Comparison of ENCODE assay signal across 22 mouse cellular contexts in the genomic region with DNA sequence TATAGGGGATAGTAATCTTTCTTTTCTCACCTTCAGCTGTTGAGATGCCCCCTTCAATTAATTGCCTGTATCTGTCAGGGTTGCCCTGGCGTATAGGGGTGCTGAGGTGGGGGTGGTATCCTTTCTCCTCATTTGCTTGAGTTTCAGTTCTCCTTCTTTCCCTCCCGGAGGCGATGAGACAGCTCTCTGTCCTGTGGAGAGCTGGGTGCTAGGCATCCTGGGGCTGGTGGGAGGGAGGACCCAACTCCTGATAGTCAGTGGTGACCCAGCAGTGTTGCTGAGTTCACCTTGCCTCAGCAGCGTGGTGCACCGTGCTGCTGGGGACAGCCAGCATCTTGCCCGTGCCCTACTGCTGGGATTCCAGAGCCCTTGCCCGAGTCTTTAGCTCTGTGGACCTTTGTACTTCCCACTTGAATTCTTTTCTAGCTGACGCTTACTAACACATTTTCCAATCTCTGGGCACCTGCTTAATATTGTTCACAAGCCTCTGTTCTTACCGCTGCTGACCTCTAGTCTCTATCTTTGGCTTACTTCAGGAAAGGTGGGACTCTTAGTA. TPM values are rescaled to one million over a fixed set of nuclear protein-coding genes. Genes with fewer than 3 reads are reported as not detected.
DNase-seq lines count a peak whose midpoint lies in the region; ATAC-seq lines count a peak whose summit lies in the region.
"Had no signal": no experiment of that assay in that cellular context is flagged by ENCODE, and none has a peak within 500 bp of the region (broad histone marks: within the 10 kb centered on the region; RNA-seq: fewer than 3 reads in every experiment).

No protein-coding gene starts in this region.

- peak; percentile 92 for DNase-seq in heart, adult 11 months
- no peak for DNase-seq in heart, embryonic 10.5 days (ENCODE audit: low spot score)
- peak; percentile 45 for DNase-seq in kidney, adult 8-10 months
- no peak for DNase-seq in spleen, adult 12 weeks (ENCODE audit: low spot score)
- no peak for DNase-seq in spleen, adult 18-20 months
- DNase-seq: adrenal gland, adult 8-10 months; cerebellum, adult 18-20 months; gastrocnemius, postnatal 14 days; thymus, postnatal 14 days had no signal

- peaks cover 39% of the 10 kb centered on the region for H3K4me1 ChIP-seq in heart, embryonic 10.5 days
- H3K4me1 ChIP-seq in kidney, embryonic 14.5 days (ENCODE audit: control insufficient read depth, insufficient read depth, low read length): peaks cover 15% of the 10 kb centered on the region
- H3K4me1 ChIP-seq in megakaryocyte, embryonic 14.5 days: peaks cover 47% of the 10 kb centered on the region

- WGBS in heart, embryonic 10.5 days: 67% methylated on average over 9 of the region's 9 CpGs
- WGBS in kidney, embryonic 14.5 days: 87% methylated on average over 9 of the region's 9 CpGs

- H3K9ac ChIP-seq in kidney, embryonic 14.5 days (ENCODE audit: low read depth, low read length): no peak overlapping the region
- H3K9ac ChIP-seq: heart, embryonic 15.5 days; limb, embryonic 12.5 days; liver, embryonic 15.5 days had no signal

- ATAC-seq in kidney, embryonic 14.5 days (ENCODE audit: low FRiP score, low TSS enrichment): no peak
- peak; percentile 61 for ATAC-seq in granulocyte monocyte progenitor cell, adult 5-6 weeks (replicated peaks; ENCODE audit: poor library complexity, severe bottlenecking)
- ATAC-seq: inflammation-experienced regulatory T-cells, adult 6 months; lung, postnatal 0 days had no signal

- H3K9me3 ChIP-seq in heart, embryonic 10.5 days: no peaks in the 10 kb centered on the region
- no peaks in the 10 kb centered on the region for H3K9me3 ChIP-seq in kidney, embryonic 14.5 days (ENCODE audit: control insufficient read depth, low read length)
- H3K9me3 ChIP-seq in megakaryocyte, embryonic 14.5 days: no peaks in the 10 kb centered on the region
- H3K9me3 ChIP-seq: embryonic facial prominence, embryonic 13.5 days; heart, embryonic 15.5 days; hindbrain, embryonic 10.5 days; limb, embryonic 12.5 days; liver, embryonic 15.5 days had no signal

- no peak overlapping the region for H3K4me2 ChIP-seq in kidney, embryonic 14.5 days (replicated peaks; ENCODE audit: low read depth, low read length)
- H3K4me2 ChIP-seq: embryonic facial prominence, embryonic 13.5 days; heart, embryonic 15.5 days; limb, embryonic 12.5 days; liver, embryonic 15.5 days had no signal

- H3K36me3 ChIP-seq in heart, embryonic 10.5 days: peaks cover 14% of the 10 kb centered on the region
- no peaks in the 10 kb centered on the region; the same call in 1 of the 2 replicates for H3K36me3 ChIP-seq in kidney, embryonic 14.5 days (ENCODE audit: control insufficient read depth, insufficient read depth, low read length)
- no peaks in the 10 kb centered on the region for H3K36me3 ChIP-seq in megakaryocyte, embryonic 14.5 days (replicated peaks; ENCODE audit: low read length)

- H3K4me3 ChIP-seq in heart, embryonic 10.5 days: no peak overlapping the region
- no peak overlapping the region for H3K4me3 ChIP-seq in kidney, embryonic 14.5 days (ENCODE audit: low read length)
- H3K4me3 ChIP-seq in megakaryocyte, embryonic 14.5 days (replicated peaks): peak overlapping the region; percentile 77
- H3K4me3 ChIP-seq: embryonic facial prominence, embryonic 13.5 days; heart, embryonic 15.5 days; hindbrain, embryonic 10.5 days; limb, embryonic 12.5 days; liver, embryonic 15.5 days had no signal

- no peaks in the 10 kb centered on the region for H3K27me3 ChIP-seq in heart, embryonic 10.5 days (ENCODE audit: insufficient read depth, poor library complexity, severe bottlenecking)
- no peaks in the 10 kb centered on the region for H3K27me3 ChIP-seq in kidney, embryonic 14.5 days (ENCODE audit: control insufficient read depth, insufficient read depth, low read length)
- H3K27me3 ChIP-seq in megakaryocyte, embryonic 14.5 days (replicated peaks): peaks cover 27% of the 10 kb centered on the region
- H3K27me3 ChIP-seq: embryonic facial prominence, embryonic 13.5 days; heart, embryonic 15.5 days; limb, embryonic 12.5 days; liver, embryonic 15.5 days had no signal

- no peak overlapping the region for H3K27ac ChIP-seq in heart, embryonic 10.5 days
- H3K27ac ChIP-seq in kidney, embryonic 14.5 days (ENCODE audit: low read depth, low read length): no peak overlapping the region
- H3K27ac ChIP-seq: embryonic facial prominence, embryonic 13.5 days; heart, embryonic 15.5 days; limb, embryonic 12.5 days; liver, embryonic 15.5 days had no signal

RNA-seq across cellular contexts. Expression of gene Pacs2, which starts 3.2 kb away (rescaled TPM):
- 11.7 TPM in 2 replicates for polyA plus RNA-seq in heart, embryonic 10.5 days (2016; fragmentation: Nextera tagmentation; extraction: Ambion mirVana)
- polyA plus RNA-seq in kidney, embryonic 14.5 days (2014; fragmentation: Nextera tagmentation; extraction: Ambion mirVana): 12.6 and 14.6 TPM in 2 replicates
- total RNA-seq in granulocyte monocyte progenitor cell, adult 5-6 weeks (2014; fragmentation: Nextera tagmentation): 23.7 and 28.5 TPM in 2 replicates
- 6.9 and 8.8 TPM in 2 replicates for total RNA-seq in granulocyte monocyte progenitor cell, adult 5-6 weeks (2017)
- 7.0 and 8.7 TPM in 2 replicates for polyA plus RNA-seq in megakaryocyte, embryonic 14.5 days (2012; ENCODE audit: insufficient read depth, low replicate concordance)

RNA-seq across cellular contexts. Expression of gene Brf1, which starts 17.0 kb away (rescaled TPM):
- 35.3 and 41.5 TPM in 2 replicates for polyA plus RNA-seq in heart, embryonic 10.5 days (2016; fragmentation: Nextera tagmentation; extraction: Ambion mirVana)
- 38.2 and 75.6 TPM in 2 replicates for polyA plus RNA-seq in kidney, embryonic 14.5 days (2014; fragmentation: Nextera tagmentation; extraction: Ambion mirVana)
- 38.7 and 42.6 TPM in 2 replicates for total RNA-seq in granulocyte monocyte progenitor cell, adult 5-6 weeks (2014; fragmentation: Nextera tagmentation)
- total RNA-seq in granulocyte monocyte progenitor cell, adult 5-6 weeks (2017): 28.1 and 41.3 TPM in 2 replicates
- polyA plus RNA-seq in megakaryocyte, embryonic 14.5 days (2012; ENCODE audit: insufficient read depth, low replicate concordance): 11.5 and 16.3 TPM in 2 replicates

RNA-seq across cellular contexts. Expression of gene Btbd6, which starts 41.2 kb away (rescaled TPM):
- polyA plus RNA-seq in heart, embryonic 10.5 days (2016; fragmentation: Nextera tagmentation; extraction: Ambion mirVana): 22.3 and 23.6 TPM in 2 replicates
- 22.3 and 23.1 TPM in 2 replicates for polyA plus RNA-seq in kidney, embryonic 14.5 days (2014; fragmentation: Nextera tagmentation; extraction: Ambion mirVana)
- total RNA-seq in granulocyte monocyte progenitor cell, adult 5-6 weeks (2014; fragmentation: Nextera tagmentation): 2.4 and 10.5 TPM in 2 replicates
- total RNA-seq in granulocyte monocyte progenitor cell, adult 5-6 weeks (2017): 3.3 and 6.8 TPM in 2 replicates
- 25.3 and 64.2 TPM in 2 replicates for polyA plus RNA-seq in megakaryocyte, embryonic 14.5 days (2012; ENCODE audit: insufficient read depth, low replicate concordance)

RNA-seq across cellular contexts. Expression of gene Tex22, which starts 56.8 kb away (rescaled TPM):
- polyA plus RNA-seq in heart, embryonic 10.5 days (2016; fragmentation: Nextera tagmentation; extraction: Ambion mirVana): not detected in 2 replicates
- polyA plus RNA-seq in kidney, embryonic 14.5 days (2014; fragmentation: Nextera tagmentation; extraction: Ambion mirVana): not detected in 2 replicates
- not detected in 2 replicates for total RNA-seq in granulocyte monocyte progenitor cell, adult 5-6 weeks (2014; fragmentation: Nextera tagmentation)
- not detected in 2 replicates for total RNA-seq in granulocyte monocyte progenitor cell, adult 5-6 weeks (2017)
- not detected in 2 replicates for polyA plus RNA-seq in megakaryocyte, embryonic 14.5 days (2012; ENCODE audit: insufficient read depth, low replicate concordance)
- total RNA-seq: monocyte, adult 5-6 weeks had no signal
- polyA plus RNA-seq: cortical plate, adult 2 months; embryonic facial prominence, embryonic 13.5 days; heart, embryonic 15.5 days; hindbrain, embryonic 10.5 days; limb, embryonic 12.5 days; liver, embryonic 15.5 days; lung, postnatal 0 days; stomach, embryonic 16.5 days had no signal

Comparison
In these comparisons a context has a peak if more than half of its experiments do, and no peak if none do; other contexts are left out.
1. DNase-seq: peak in heart, adult 11 months (single experiment) and kidney, adult 8-10 months (2 of 2); none in heart, embryonic 10.5 days (single experiment), spleen, adult 12 weeks (single experiment) and spleen, adult 18-20 months (0 of 2).